Mouse (Mus musculus) embryonic facial prominence, embryonic 10.5 days (tissue): ENCODE data around the gene Psd4. TPM values are rescaled to one million over a fixed set of nuclear protein-coding genes. Genes with fewer than 3 reads are reported as not detected.
A peak's percentile ranks its signal among the peaks of the same experiment; 100 is the strongest.

Source experiments
- DNase-seq: peaks from one replicate; pipeline ENCODE4 v3.0.0-alpha.2; 2017; ENCODE audit warnings: low spot score
- H3K27ac ChIP-seq: fragments of 300-500 bp; sonication (generic); replicated peaks from 2 replicates; pipeline ENCODE4 v1.5.1; 2016; ENCODE audit warnings: mild to moderate bottlenecking
- H3K27me3 ChIP-seq: fragments of 300-500 bp; sonication (generic); replicated peaks from 2 replicates; pipeline ENCODE4 v1.6.1; 2016; ENCODE audit warnings: low read depth, mild to moderate bottlenecking; ENCODE audit not compliant: poor library complexity, severe bottlenecking
- H3K36me3 ChIP-seq: fragments of 300-500 bp; sonication (generic); replicated peaks from 2 replicates; pipeline ENCODE4 v1.6.1; 2016; ENCODE audit warnings: mild to moderate bottlenecking, moderate library complexity
- H3K4me1 ChIP-seq: fragments of 300-500 bp; sonication (generic); 2 replicates; pipeline ENCODE4 v1.6.1; 2016
- H3K4me3 ChIP-seq: fragments of 300-500 bp; sonication (generic); 2 replicates; pipeline ENCODE4 v1.5.1; 2016; ENCODE audit warnings: mild to moderate bottlenecking, moderate library complexity
- H3K9me3 ChIP-seq: fragments of 300-500 bp; sonication (generic); 2 replicates; pipeline ENCODE4 v1.6.1; 2016; ENCODE audit warnings: mild to moderate bottlenecking
- WGBS: fragments of 180-500 bp; shearing (Covaris S2); methylation state at CpG from one replicate; pipeline ENCODE4 v1.1.7; 2016; 5-methylcytosine and 5-hydroxymethylcytosine counted together
- polyA plus RNA-seq: library from polyadenylated mRNA; unstranded; fragments of >200 nt; fragmentation: Nextera tagmentation; extraction: Ambion mirVana; gene quantifications from 2 replicates; pipeline ENCODE4 v1.2.1, GENCODE M21; 2016

The Psd4 gene
- polyA plus RNA-seq, 1 experiment from 2014 or later = 0.81 TPM

DNA sequence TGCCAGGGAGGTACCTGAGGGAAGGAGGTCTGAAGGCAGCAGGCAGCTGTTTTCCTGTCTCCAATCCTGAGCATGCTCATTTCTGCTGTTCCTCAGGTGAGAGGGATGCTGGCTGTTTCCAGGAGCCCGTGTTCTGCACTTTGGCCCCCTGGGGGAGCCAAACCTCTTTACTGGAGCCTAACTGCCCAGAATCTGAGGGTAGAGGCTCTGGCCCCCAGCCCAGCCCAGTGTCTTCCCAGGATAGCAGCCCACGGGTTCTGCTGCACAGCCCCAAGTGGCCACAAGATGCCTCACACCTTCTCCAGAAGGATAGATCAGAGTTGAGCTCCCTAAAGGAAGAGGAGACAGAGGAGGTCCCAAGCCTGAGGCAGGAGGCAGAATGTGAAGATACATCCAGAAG lies 29.7 kb downstream of the Psd4 start:
- no peak for DNase-seq
- H3K36me3 ChIP-seq = no peaks in the 10 kb centered on the region
- H3K4me3 ChIP-seq = no peak overlapping the region
- no peaks in the 10 kb centered on the region for H3K27me3 ChIP-seq
- H3K4me1 ChIP-seq = no peaks in the 10 kb centered on the region
- 30% methylated on average over 2 of the region's 2 CpGs for WGBS
- H3K27ac ChIP-seq = no peak overlapping the region
- H3K9me3 ChIP-seq = no peaks in the 10 kb centered on the region

DNA sequence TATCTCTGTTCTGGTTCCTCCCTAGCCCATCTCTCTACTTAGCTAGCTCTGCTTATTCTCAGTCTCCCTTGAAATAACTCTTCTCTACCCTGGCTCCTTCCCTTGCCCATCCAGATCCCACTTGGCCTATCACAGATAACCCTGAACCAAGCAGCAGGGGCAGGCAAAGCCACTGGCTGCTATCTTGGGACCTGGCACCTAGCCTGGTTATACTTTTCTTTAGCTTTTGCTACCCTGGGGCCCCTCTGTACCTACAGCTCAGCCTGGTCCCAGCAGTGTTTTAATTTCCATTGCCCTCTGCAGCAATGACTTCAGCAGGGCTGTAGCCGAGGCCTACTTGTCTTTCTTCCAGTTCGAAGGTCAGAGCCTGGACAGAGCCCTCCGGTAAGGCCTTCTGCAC lies 33.3 kb downstream of the Psd4 start:
- Histone ChIP-seq H3K27ac (no peak overlapping the region), H3K9me3 (no peaks in the 10 kb centered on the region), H3K27me3 (peaks cover 14% of the 10 kb centered on the region), H3K4me1 (peaks cover 6% of the 10 kb centered on the region), H3K36me3 (no peaks in the 10 kb centered on the region), H3K4me3 (no peak overlapping the region)
- 91% methylated on average over 3 of the region's 3 CpGs for WGBS
- DNase-seq = no peak

DNA sequence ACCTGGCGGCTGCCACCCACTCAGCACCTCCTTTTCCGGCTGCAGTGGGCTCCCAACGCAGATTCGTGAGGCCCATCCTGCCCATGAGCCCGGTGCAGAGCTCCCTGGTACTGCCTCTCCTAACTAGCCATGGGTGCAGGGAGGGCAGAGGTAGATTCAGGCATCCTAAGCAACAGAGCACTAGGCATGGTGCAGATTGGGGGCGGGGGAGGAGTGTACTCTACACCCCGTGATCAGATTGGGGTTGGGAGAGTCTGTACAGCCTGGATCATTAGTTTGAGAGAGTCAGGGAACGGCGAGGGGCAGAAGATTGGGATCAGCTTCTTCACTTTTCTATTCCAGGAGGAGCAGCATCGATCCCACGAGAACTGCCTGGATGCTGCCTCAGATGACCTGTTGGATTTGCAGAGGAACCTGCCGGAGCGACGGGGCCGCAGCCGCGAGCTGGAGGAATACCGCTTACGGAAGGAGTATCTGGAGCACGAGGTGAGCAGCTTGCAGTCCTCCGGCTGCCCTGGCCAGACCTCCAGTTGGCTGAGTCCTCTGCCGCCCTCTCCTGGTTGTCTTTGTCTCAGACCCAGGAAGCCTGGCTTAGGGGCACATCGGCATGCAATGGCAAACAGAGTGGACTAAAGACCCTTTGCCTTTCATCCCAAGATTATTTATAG lies 38.1 kb downstream of the Psd4 start:
- Histone ChIP-seq H3K27ac (no peak overlapping the region; the same call in 1 of the 2 replicates), H3K9me3 (no peaks in the 10 kb centered on the region), H3K27me3 (peaks cover 25% of the 10 kb centered on the region), H3K4me1 (peaks cover 15% of the 10 kb centered on the region), H3K4me3 (peak overlapping the region; percentile 45), H3K36me3 (no peaks in the 10 kb centered on the region)
- 11% methylated on average over 23 of the region's 23 CpGs for WGBS
- peak; percentile 87 for DNase-seq

DNA sequence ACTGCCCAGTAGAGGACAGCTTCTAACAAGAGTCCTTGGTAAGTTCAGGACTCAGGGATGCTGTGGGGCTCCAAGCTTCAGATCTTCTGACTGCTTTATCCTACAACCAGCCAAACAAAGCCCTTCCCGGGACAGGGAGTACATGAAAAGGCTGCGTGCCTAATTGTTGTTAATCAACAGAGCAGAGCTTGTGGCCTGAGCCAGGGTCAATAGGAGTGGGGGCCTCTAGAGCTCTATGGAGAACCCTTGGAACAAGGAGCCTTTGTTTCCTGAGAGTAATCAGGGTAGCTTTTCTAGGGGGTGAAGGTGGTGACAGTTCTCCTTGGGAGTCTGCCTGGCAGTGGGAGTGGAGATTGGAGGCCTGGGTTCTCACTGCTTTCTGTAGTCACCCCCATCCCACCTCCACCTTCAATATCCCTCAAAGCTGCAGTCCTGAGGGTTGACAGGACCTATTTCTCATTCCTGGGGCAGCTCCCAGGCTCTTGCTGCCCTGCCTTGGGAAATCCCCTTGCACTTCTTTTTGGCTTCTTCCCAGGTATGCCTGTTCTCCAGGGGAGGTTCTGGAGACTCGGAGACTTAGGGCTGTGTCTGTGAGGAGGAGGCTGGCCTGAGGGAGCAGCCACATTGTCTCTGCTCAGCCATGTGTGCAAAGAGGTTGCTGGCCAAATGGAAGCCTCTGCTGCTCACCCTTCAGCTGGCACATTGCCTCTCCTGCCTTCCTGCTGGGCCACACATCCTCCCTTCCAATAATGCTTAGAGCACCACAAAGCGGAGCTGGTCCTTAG lies 40.5 kb downstream of the Psd4 start:
- Histone ChIP-seq H3K4me1 (peaks cover 15% of the 10 kb centered on the region), H3K4me3 (no peak overlapping the region), H3K27ac (no peak overlapping the region), H3K27me3 (peaks cover 29% of the 10 kb centered on the region), H3K9me3 (no peaks in the 10 kb centered on the region), H3K36me3 (no peaks in the 10 kb centered on the region)
- WGBS = 19% methylated on average over 4 of the region's 4 CpGs
- DNase-seq = no peak

DNA sequence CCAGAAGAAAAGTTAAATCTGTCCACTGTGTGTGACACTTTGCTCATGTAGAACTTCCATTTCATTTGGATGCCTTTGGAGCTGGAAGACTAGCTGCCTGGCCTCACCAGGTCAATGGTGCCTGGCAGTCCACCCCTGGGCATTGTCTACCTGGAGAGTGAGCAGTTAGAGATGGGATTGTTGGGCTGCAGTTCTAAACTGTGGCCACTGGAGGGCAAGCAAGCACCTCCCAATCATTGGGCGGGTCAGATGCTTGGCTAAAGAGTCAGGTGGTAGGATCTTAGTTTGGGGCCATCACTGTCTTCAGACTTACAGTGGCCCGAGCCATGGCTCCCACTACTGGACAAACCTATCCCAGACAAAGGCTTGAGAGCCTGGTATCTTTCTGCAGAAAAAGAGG lies 41.8 kb downstream of the Psd4 start:
- WGBS = 2% methylated on average over 2 of the region's 2 CpGs
- DNase-seq = peak; percentile 73
- Histone ChIP-seq H3K27me3 (peaks cover 28% of the 10 kb centered on the region), H3K27ac (no peak overlapping the region), H3K9me3 (no peaks in the 10 kb centered on the region), H3K4me3 (no peak overlapping the region), H3K4me1 (peaks cover 15% of the 10 kb centered on the region), H3K36me3 (no peaks in the 10 kb centered on the region)

DNA sequence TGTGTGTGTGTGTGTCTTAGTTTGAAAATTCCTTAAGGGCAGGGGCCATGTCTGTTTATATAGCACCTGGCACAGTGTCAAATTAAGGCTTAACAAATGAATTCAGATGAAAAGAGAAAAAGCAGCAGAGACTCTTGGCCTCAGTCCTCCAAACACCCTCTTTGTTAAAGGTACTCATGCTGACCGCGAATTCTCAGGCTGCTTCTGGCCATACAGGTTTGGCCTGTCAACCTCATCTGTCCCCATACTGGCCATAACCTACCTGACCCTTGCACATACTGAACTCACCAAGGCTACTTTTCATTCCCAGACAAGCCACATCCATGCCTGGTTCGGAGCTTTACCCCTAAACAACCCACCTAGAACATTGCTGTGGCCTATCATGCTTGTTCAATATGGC lies 45.8 kb downstream of the Psd4 start:
- no peak for DNase-seq
- no peaks in the 10 kb centered on the region for H3K36me3 ChIP-seq
- 73% methylated on average over 3 of the region's 3 CpGs for WGBS
- no peaks in the 10 kb centered on the region for H3K9me3 ChIP-seq
- H3K4me3 ChIP-seq = no peak overlapping the region
- H3K4me1 ChIP-seq = peaks cover 12% of the 10 kb centered on the region
- H3K27ac ChIP-seq = no peak overlapping the region
- peaks cover 24% of the 10 kb centered on the region for H3K27me3 ChIP-seq

DNA sequence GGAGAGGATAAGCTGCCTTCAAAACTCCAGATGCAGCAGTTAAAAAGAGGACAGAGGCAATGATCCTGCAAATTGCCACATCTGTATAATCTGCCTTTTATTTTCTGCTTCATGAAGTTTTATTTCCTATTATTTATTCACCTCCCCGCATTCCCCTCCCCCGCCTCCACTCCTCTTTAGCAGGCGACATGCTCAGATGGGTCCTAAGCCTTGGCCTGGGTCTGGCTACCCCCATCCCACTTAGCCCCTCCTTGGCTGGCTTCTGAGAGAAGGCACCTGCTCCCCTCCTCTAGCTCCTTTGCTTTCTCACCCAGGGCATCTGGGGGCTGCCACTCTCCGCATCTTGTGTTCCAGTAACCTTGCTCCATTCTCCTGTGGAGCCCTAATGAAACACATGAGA lies 46.3 kb downstream of the Psd4 start:
- no peak overlapping the region for H3K4me3 ChIP-seq
- no peak for DNase-seq
- H3K9me3 ChIP-seq = no peaks in the 10 kb centered on the region
- peaks cover 9% of the 10 kb centered on the region for H3K4me1 ChIP-seq
- WGBS = 76% methylated on average over 4 of the region's 4 CpGs
- H3K36me3 ChIP-seq = no peaks in the 10 kb centered on the region
- no peak overlapping the region for H3K27ac ChIP-seq
- peaks cover 21% of the 10 kb centered on the region for H3K27me3 ChIP-seq

DNA sequence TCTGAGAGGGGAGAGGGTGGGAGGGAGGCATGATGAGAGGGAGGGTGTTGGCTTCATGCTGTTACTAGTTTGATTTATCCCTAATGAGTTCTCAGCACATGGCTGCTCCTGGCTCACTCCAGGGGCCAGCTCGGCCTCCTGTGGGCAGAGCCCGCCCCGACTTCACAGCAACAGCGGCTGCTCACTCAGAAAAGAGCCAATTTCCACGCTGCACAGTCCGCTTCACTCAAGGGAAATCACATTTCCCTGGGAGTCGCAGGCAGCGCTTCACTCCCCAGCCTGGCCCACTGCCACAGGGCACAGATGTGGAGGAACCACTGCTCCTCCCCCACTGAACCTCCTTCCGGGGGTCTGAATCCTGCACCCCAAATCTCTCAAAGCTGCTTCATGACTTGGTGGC lies 49.3 kb downstream of the Psd4 start:
- H3K27me3 ChIP-seq = peaks cover 17% of the 10 kb centered on the region
- H3K36me3 ChIP-seq = no peaks in the 10 kb centered on the region
- no peak for DNase-seq
- H3K4me3 ChIP-seq = no peak overlapping the region
- 8% methylated on average over 9 of the region's 9 CpGs for WGBS
- H3K4me1 ChIP-seq = peaks cover 9% of the 10 kb centered on the region
- no peaks in the 10 kb centered on the region for H3K9me3 ChIP-seq
- no peak overlapping the region for H3K27ac ChIP-seq

DNA sequence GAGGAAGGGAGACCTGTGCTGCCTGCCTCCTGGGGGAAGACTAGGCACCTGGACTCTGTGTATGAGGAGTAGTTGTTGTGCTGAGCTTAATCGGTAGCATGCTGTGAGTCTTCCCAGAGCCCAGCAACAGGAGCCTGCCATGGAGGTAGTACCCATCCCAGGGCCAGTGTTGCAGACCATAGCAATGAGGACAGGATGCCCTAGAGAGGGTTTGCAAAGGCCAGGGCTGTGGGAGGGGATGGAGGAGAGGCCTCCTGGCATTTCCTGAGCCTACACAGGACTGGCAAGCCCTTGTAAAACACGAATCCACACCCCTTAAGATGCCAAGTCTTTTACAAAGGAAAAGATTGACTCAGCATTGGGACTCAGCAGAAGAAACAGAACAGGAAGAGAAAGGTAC lies 49.7 kb downstream of the Psd4 start:
- no peak overlapping the region for H3K27ac ChIP-seq
- 10% methylated on average over 2 of the region's 2 CpGs for WGBS

DNA sequence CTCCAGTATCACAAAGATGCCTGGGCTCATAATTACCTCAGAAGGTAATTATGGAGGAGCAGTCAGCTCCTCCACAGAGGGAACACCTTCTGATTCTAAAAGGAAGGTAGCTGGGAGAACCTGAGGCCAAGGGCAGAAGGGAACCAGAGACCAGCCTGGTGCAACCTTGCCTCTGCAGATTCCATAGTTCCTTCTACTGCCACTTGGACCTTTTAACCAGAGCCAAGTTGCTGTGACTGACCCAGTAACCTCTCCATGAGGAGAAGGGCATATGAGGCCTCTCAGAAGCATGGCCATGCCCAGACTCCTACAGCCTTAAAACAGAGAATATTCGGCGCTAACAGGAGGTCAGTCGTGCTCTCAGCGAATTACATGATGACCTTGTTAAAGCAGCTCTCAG lies 50.2 kb downstream of the Psd4 start:
- no peaks in the 10 kb centered on the region for H3K9me3 ChIP-seq
- peaks cover 9% of the 10 kb centered on the region for H3K4me1 ChIP-seq
- 89% methylated on average over 4 of the region's 4 CpGs for WGBS
- no peak for DNase-seq
- H3K27me3 ChIP-seq = peaks cover 17% of the 10 kb centered on the region
- H3K4me3 ChIP-seq = no peak overlapping the region
- H3K36me3 ChIP-seq = no peaks in the 10 kb centered on the region
- H3K27ac ChIP-seq = no peak overlapping the region

More for the DNA sequence above, 49.7 kb downstream of the Psd4 start:
- DNase-seq = no peak
- no peaks in the 10 kb centered on the region for H3K36me3 ChIP-seq
- H3K4me3 ChIP-seq = no peak overlapping the region
- H3K27me3 ChIP-seq = peaks cover 17% of the 10 kb centered on the region
- peaks cover 9% of the 10 kb centered on the region for H3K4me1 ChIP-seq
- H3K9me3 ChIP-seq = no peaks in the 10 kb centered on the region

DNA sequence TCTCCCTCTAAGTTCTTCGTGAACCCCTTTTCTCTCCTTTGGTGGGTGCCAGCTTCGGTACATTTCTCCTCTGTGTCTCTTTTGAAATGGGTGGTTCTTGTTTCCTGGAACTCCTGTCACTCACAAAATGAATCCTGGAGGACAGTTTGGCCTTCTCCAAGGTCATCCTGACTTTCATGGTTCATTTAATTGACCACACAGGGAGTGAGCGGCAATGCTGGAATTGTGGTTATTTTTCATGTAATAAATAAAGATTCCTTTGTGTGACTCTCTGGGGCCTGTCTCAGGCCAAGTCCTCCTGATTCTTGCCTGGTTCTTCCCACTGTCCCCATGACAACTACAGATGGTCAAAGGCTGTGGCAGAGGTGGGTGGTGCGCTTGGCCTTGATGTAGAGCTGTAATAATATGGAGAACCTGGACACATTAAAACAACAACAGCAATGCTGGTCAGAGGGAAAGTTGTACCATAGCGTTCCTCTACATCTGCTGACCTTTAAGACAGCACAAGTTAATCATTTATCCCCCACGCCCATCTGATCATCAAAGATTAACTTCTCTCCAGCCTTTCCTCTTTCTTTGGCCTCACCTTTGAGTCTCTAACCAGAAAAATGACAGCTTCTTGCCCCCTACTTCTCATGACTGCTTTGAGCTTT lies 54.0 kb downstream of the Psd4 start:
- Histone ChIP-seq H3K4me3 (no peak overlapping the region), H3K9me3 (no peaks in the 10 kb centered on the region), H3K4me1 (peaks cover 9% of the 10 kb centered on the region), H3K27ac (no peak overlapping the region), H3K36me3 (no peaks in the 10 kb centered on the region), H3K27me3 (peaks cover 18% of the 10 kb centered on the region)
- 89% methylated on average over 6 of the region's 6 CpGs for WGBS
- no peak for DNase-seq

DNA sequence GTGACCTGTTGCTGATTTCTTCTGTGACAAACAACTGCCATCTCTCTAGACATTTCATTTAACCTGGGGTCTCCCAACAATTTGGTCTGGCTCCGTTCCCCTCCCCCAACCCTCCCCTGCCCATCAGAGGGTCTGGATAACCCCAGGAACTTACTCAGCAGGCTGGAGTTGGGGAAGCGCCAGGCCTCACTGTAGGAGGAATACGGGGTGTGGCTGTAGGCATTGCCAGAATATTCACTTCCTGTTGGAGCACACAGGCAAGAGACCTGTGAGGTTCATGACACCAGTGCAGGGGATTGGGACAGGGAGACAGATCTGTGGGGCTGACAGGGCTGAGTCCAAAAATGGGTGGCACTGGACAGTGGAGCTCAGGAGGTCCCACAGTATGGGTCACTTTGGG lies 55.4 kb downstream of the Psd4 start:
- 0 out of 2 replicates have a peak, but pooled peaks cover 4% of the 10 kb centered on the region for H3K27me3 ChIP-seq
- WGBS = 73% methylated on average over 3 of the region's 3 CpGs

More for the DNA sequence above, 55.4 kb downstream of the Psd4 start:
- H3K4me1 ChIP-seq = no peaks in the 10 kb centered on the region
- no peaks in the 10 kb centered on the region for H3K36me3 ChIP-seq
- no peak for DNase-seq
- H3K27ac ChIP-seq = no peak overlapping the region
- H3K4me3 ChIP-seq = no peak overlapping the region
- H3K9me3 ChIP-seq = no peaks in the 10 kb centered on the region
